Mouse (Mus musculus) adrenal gland, adult 8-10 months (tissue): Measurements from ENCODE around the gene Gm15140. TPM values are rescaled to one million over a fixed set of nuclear protein-coding genes. Genes with fewer than 3 reads are reported as not detected.
"Not testable (repeated sequence)": the region's sequence is repeated elsewhere in the genome, so short reads cannot be mapped to it uniquely, and the experiment has no call there.

Source experiments
- DNase-seq: peaks from one replicate; pipeline ENCODE4 v3.0.0; 2022
- total RNA-seq, 4 experiments: library from RNA; stranded (reverse); gene quantifications; 2 replicates each; pipeline ENCODE4 v1.2.4; 2022

The Gm15140 gene
- total RNA-seq: not detected

- DNase-seq: not testable (repeated sequence)
Measured at GRCm38 (mm10) chrX:154120585-154120984, at the start of gene Gm15140. TSS of gene Gm15140 (minus strand) at chrX:154120685.

Other genes starting within 250 kb of the Gm15140 start
- not detected for gene Samt1, start 108.0 kb downstream of the Gm15140 start, total RNA-seq
- not detected for gene 4921511M17Rik, start 86.9 kb downstream of the Gm15140 start, total RNA-seq
- gene Gm10057, start 65.6 kb downstream of the Gm15140 start, total RNA-seq: not detected
- not detected for gene 4930524N10Rik, start 222.7 kb upstream of the Gm15140 start, total RNA-seq